Mouse (Mus musculus) CH12.LX (cell line): ENCODE measurements around the gene Vps37c. TPM values are rescaled to one million over a fixed set of nuclear protein-coding genes. Genes with fewer than 3 reads are reported as not detected.
A peak's percentile ranks its signal among the peaks of the same experiment; 100 is the strongest.

ENCODE experiments used
- DNase-seq: peaks from one replicate; pipeline ENCODE4 v3.0.0-alpha.2; 2013; ENCODE audit errors: extremely low read depth
- H3K27ac ChIP-seq: 2 replicates; pipeline ENCODE4 v1.5.1; 2012; ENCODE audit warnings: low read depth, mild to moderate bottlenecking, control low read depth, moderate library complexity; ENCODE audit not compliant: insufficient read depth
- H3K27me3 ChIP-seq: replicated peaks from 2 replicates; pipeline ENCODE3; 2012; ENCODE audit warnings: inconsistent platforms
- H3K36me3 ChIP-seq, 2 experiments: replicated peaks in 1 of 2; 2 replicates each; pipeline versions ENCODE3 to v1.6.1; 2012; ENCODE audit warnings: inconsistent platforms in 1 of 2, low read length in 1 of 2, mild to moderate bottlenecking in 1 of 2, mixed read lengths in 1 of 2, moderate library complexity in 1 of 2; ENCODE audit not compliant: control insufficient read depth in 1 of 2, insufficient read depth in 1 of 2
- H3K4me1 ChIP-seq, 2 experiments: 2 replicates each; pipeline ENCODE4 v1.6.1; 2012; ENCODE audit warnings: inconsistent platforms in 1 of 2, moderate library complexity in 1 of 2; ENCODE audit not compliant: insufficient read depth in 2 of 2, control insufficient read depth in 1 of 2
- H3K4me2 ChIP-seq: 2 replicates; pipeline ENCODE4 v1.6.1; 2012; ENCODE audit warnings: low read depth, mild to moderate bottlenecking, control low read depth; ENCODE audit not compliant: poor library complexity, insufficient read depth, severe bottlenecking
- H3K4me3 ChIP-seq, 3 experiments: fragments of 150-350 bp in 1 of 3; sonication (generic) in 1 of 3; replicated peaks in 1 of 3; 2 replicates each; pipeline versions ENCODE3 to v1.5.1; 2011 to 2012; ENCODE audit warnings: low read depth in 2 of 3, low read length in 2 of 3, mild to moderate bottlenecking in 2 of 3, moderate library complexity in 2 of 3, control low read depth in 1 of 3, improper control_type of control experiment in 1 of 3, inconsistent platforms in 1 of 3, mixed read lengths in 1 of 3; ENCODE audit not compliant: poor library complexity in 1 of 3
- H3K79me2 ChIP-seq: replicated peaks from 2 replicates; pipeline ENCODE4 v1.6.1; 2012; ENCODE audit warnings: mild to moderate bottlenecking, moderate library complexity; ENCODE audit not compliant: control insufficient read depth, poor library complexity, insufficient read depth, severe bottlenecking; ENCODE audit errors: extremely low read depth
- H3K9ac ChIP-seq: 2 replicates; pipeline ENCODE4 v1.6.1; 2012; ENCODE audit warnings: low read depth, mild to moderate bottlenecking, control low read depth, moderate library complexity; ENCODE audit not compliant: insufficient read depth
- H3K9me3 ChIP-seq: replicated peaks from 2 replicates; pipeline ENCODE3; 2012; ENCODE audit warnings: low read length, inconsistent platforms, mixed read lengths
- BHLHE40 ChIP-seq: IDR thresholded peaks from 2 replicates; pipeline ENCODE4 v1.6.1; 2011; ENCODE audit warnings: mild to moderate bottlenecking, low read depth, low read length, improper control_type of control experiment
- CTCF ChIP-seq, 2 experiments: IDR thresholded peaks in 1 of 2; conservative IDR thresholded peaks in 1 of 2; 2 replicates each; pipeline ENCODE4 v1.5.1; 2011 to 2012; ENCODE audit warnings: low read depth in 2 of 2, low read length in 2 of 2, improper control_type of control experiment in 1 of 2, inconsistent platforms in 1 of 2, mild to moderate bottlenecking in 1 of 2, moderate library complexity in 1 of 2
- E2F4 ChIP-seq: IDR thresholded peaks from 2 replicates; pipeline ENCODE4 v1.6.1; 2011; ENCODE audit warnings: low read depth, low read length, improper control_type of control experiment; ENCODE audit not compliant: insufficient replicate concordance
- ELF1 ChIP-seq: IDR thresholded peaks from 2 replicates; pipeline ENCODE4 v1.6.1; 2014; ENCODE audit warnings: low read depth, mild to moderate bottlenecking, inconsistent platforms, low read length, improper control_type of control experiment
- EP300 ChIP-seq: IDR thresholded peaks from 2 replicates; pipeline ENCODE4 v1.6.1; 2011; ENCODE audit warnings: low read length, improper control_type of control experiment
- ETS1 ChIP-seq: conservative IDR thresholded peaks from 2 replicates; pipeline ENCODE4 v1.6.1; 2012; ENCODE audit warnings: low read depth, mild to moderate bottlenecking, inconsistent platforms, low read length, improper control_type of control experiment, moderate library complexity
- HCFC1 ChIP-seq: IDR thresholded peaks from 2 replicates; pipeline ENCODE4 v1.6.1; 2012; ENCODE audit warnings: low read depth, mild to moderate bottlenecking, inconsistent platforms, low read length, improper control_type of control experiment
- IRF4 ChIP-seq: IDR thresholded peaks from 2 replicates; pipeline ENCODE4 v1.6.1; 2014; ENCODE audit warnings: low read depth, mild to moderate bottlenecking, inconsistent platforms, low read length, improper control_type of control experiment
- KAT2A ChIP-seq: IDR thresholded peaks from 2 replicates; pipeline ENCODE4 v1.6.1; 2012; ENCODE audit warnings: low read length, improper control_type of control experiment, inconsistent platforms; ENCODE audit not compliant: insufficient replicate concordance
- MYC ChIP-seq: IDR thresholded peaks from 2 replicates; pipeline ENCODE4 v1.6.1; 2011; ENCODE audit warnings: low read depth, mild to moderate bottlenecking, improper control_type of control experiment, low read length
- NELFE ChIP-seq: IDR thresholded peaks from 2 replicates; pipeline ENCODE4 v1.6.1; 2011; ENCODE audit warnings: low read depth, low read length, improper control_type of control experiment
- NRF1 ChIP-seq: IDR thresholded peaks from 2 replicates; pipeline ENCODE4 v1.6.1; 2014; ENCODE audit warnings: low read depth, mild to moderate bottlenecking, inconsistent platforms, low read length, improper control_type of control experiment, moderate library complexity
- PAX5 ChIP-seq: IDR thresholded peaks from 2 replicates; pipeline ENCODE4 v1.6.1; 2012; ENCODE audit warnings: low read length, inconsistent platforms, mixed read lengths
- POLR2A ChIP-seq: IDR thresholded peaks from 2 replicates; pipeline ENCODE4 v1.6.1; 2011; ENCODE audit warnings: low read depth, mild to moderate bottlenecking, improper control_type of control experiment, low read length
- POLR2AphosphoS2 ChIP-seq: IDR thresholded peaks from 2 replicates; pipeline ENCODE4 v1.6.1; 2011; ENCODE audit warnings: low read depth, low read length, improper control_type of control experiment
- RCOR1 ChIP-seq: conservative IDR thresholded peaks from 2 replicates; pipeline ENCODE4 v1.6.1; 2012; ENCODE audit warnings: low read depth, mild to moderate bottlenecking, inconsistent platforms, low read length, improper control_type of control experiment
- TBP ChIP-seq: conservative IDR thresholded peaks from 2 replicates; pipeline ENCODE4 v1.6.1; 2011; ENCODE audit warnings: low read depth, low read length, improper control_type of control experiment
- UBTF ChIP-seq: IDR thresholded peaks from 2 replicates; pipeline ENCODE4 v1.6.1; 2012; ENCODE audit warnings: low read depth, mild to moderate bottlenecking, inconsistent platforms, low read length, improper control_type of control experiment, moderate library complexity
- USF1 ChIP-seq: IDR thresholded peaks from 2 replicates; pipeline ENCODE4 v1.6.1; 2014; ENCODE audit warnings: low read depth, mild to moderate bottlenecking, inconsistent platforms, low read length, improper control_type of control experiment
- ZKSCAN1 ChIP-seq: IDR thresholded peaks from 2 replicates; pipeline ENCODE4 v1.6.1; 2012; ENCODE audit warnings: low read depth, inconsistent platforms, low read length, improper control_type of control experiment, borderline replicate concordance
- dilution Hi-C: fragments of 300-500 bp; cut with MboI; formaldehyde crosslinking; loops from 2 replicates; pipeline ENCODE4 v1.14.3; 2020; ENCODE audit warnings: low sequenced_read_pairs; ENCODE audit not compliant: extremely low pct_unique_long_range_greater_than_20kb, extremely low pct_ligation_motif_present
- in situ Hi-C: fragments of 300-500 bp; cut with MboI; formaldehyde crosslinking; loops from 3 replicates; pipeline ENCODE4 v1.14.3; 2019; ENCODE audit warnings: low sequenced_read_pairs, low pct_ligation_motif_present, low pct_unique_long_range_greater_than_20kb, mixed read lengths
- polyA plus RNA-seq: library from polyadenylated mRNA; unstranded; fragments of >175 nt; gene quantifications from 2 replicates; pipeline ENCODE4 v1.2.1, GENCODE M21; 2012; ENCODE audit warnings: low read depth; ENCODE audit not compliant: insufficient read length
- total RNA-seq, 2 experiments: library from RNA; depleted of rRNA; stranded (reverse); fragments of 300-350 nt in 1 of 2; fragments of >200 nt in 1 of 2; gene quantifications; 2 replicates each; pipeline ENCODE4 v1.2.3; 2012 to 2014

Vps37c gene
- total and polyA plus RNA-seq, 3 experiments, result 6.2 to 13.0 (median 9.5) TPM

GRCm38 (mm10) chr19:10691121-10691520 lies 2.6 kb downstream of the Vps37c start:
- Histone ChIP-seq H3K9ac (peak overlapping the region; percentile 29), H3K27ac (peak overlapping the region; percentile 78; the same call in 1 of the 2 replicates), H3K27me3 (no peaks in the 10 kb centered on the region), H3K36me3 (peaks cover 0 to 13% of the 10 kb centered on the region in 2 experiments), H3K9me3 (no peaks in the 10 kb centered on the region), H3K4me2 (peak overlapping the region; percentile 80), H3K4me3 (no peak overlapping the region), H3K4me1 (peaks cover 34 to 69% of the 10 kb centered on the region in 2 experiments), H3K79me2 (peaks cover 52% of the 10 kb centered on the region)
- in situ Hi-C loops, result no loop called here
- no peak for TF ChIP-seq NELFE
- TF ChIP-seq E2F4, result no peak
- no peak for TF ChIP-seq PAX5
- TF ChIP-seq TBP, result no peak
- TF ChIP-seq UBTF, result no peak
- TF ChIP-seq ELF1, result no peak
- no peak for TF ChIP-seq CTCF (conservative IDR thresholded peaks at IDR 0.05 in 1 of 2, IDR thresholded peaks at IDR 0.05 in 1 of 2; ENCODE audit: low read depth in 2 of 2, low read length in 2 of 2)
- no peak for DNase-seq
- dilution Hi-C loops, result no loop called here

- H3K9me3 ChIP-seq, result no peaks in the 10 kb centered on the region
- H3K9ac ChIP-seq, result no peak overlapping the region; the same call in 1 of the 2 replicates
- DNase-seq, result no peak
- no peak overlapping the region for H3K4me3 ChIP-seq
- peaks cover 54% of the 10 kb centered on the region for H3K79me2 ChIP-seq
- TF ChIP-seq HCFC1 (no peak), PAX5 (no peak), ETS1 (no peak), EP300 (no peak), NELFE (no peak), BHLHE40 (no peak), ELF1 (no peak), E2F4 (no peak), MYC (no peak), USF1 (no peak), ZKSCAN1 (no peak), POLR2A (no peak), RCOR1 (no peak), POLR2AphosphoS2 (no peak), IRF4 (no peak), KAT2A (no peak), NRF1 (no peak)
- peaks cover 34 to 74% of the 10 kb centered on the region in 2 experiments for H3K4me1 ChIP-seq
- in situ Hi-C loops, result no loop called here
- peak overlapping the region; percentile 80; the same call in 1 of the 2 replicates for H3K4me2 ChIP-seq
- H3K36me3 ChIP-seq, result peaks cover 0 to 13% of the 10 kb centered on the region in 2 experiments
- no peaks in the 10 kb centered on the region for H3K27me3 ChIP-seq
- peak overlapping the region; percentile 78 for H3K27ac ChIP-seq
- dilution Hi-C loops, result no loop called here
These were observed 3.1 kb downstream of the Vps37c start for GRCm38 (mm10) chr19:10691660-10692059.
